Mouse (Mus musculus): ENCODE data around the gene Nck1.

DNA sequence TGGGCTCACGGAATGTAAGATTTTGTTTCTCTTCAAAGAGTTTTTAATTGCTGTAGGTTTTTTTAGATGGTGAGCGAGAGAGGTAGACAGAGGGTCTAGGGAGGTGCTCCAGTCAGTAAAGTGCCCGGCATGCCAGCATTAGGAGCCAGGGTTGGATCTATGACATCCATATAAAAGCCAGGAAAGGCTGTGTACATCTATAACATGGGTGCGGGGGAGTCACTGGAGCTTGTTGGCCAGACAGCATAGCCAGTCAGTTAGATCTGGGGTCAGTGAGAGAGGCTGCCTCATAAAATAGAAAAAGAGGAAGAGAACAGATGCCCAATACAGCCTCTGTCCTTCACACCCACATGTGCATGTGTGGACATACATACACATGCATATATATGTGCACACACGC is 80.6 kb downstream of the Nck1 start:
- no peak for TF ChIP-seq CTCF (IDR thresholded peaks at IDR 0.05; ENCODE audit: low read depth)
- no peak for TF ChIP-seq EP300 (IDR thresholded peaks at IDR 0.05; ENCODE audit: low read depth)
